Mouse (Mus musculus): ENCODE data around the gene Proz. TPM values are rescaled to one million over a fixed set of nuclear protein-coding genes. Genes with fewer than 3 reads are reported as not detected.
"Not testable (repeated sequence)": the region's sequence is repeated elsewhere in the genome, so short reads cannot be mapped to it uniquely, and the experiment has no call there.

The Proz gene
- polyA plus RNA-seq, 1 experiment from 2014 or later, result 53.4 TPM

DNA sequence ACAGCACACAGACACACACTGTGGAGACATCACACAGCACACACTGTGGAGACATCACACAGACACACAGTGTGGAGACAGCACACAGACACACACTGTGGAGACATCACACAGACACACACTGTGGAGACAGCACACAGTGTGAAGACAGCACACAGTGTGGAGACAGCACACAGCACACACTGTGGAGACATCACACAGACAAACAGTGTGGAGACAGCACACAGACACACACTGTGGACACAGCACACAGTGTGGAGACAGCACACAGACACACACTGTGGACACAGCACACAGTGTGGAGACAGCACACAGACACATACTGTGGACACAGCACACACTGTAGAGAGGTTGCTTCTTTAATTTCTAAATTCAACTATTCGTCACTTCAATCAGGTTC, 14.9 kb downstream of the Proz start:
- not testable (repeated sequence) for H3K9me3 ChIP-seq (replicated peaks; ENCODE audit: control insufficient read depth, low read length); H3K4me3 ChIP-seq (ENCODE audit: low read depth, low read length); H3K27ac ChIP-seq (ENCODE audit: low read length); H3K9ac ChIP-seq (ENCODE audit: low read depth, low read length); H3K4me1 ChIP-seq (ENCODE audit: control insufficient read depth, low read depth, low read length); ATAC-seq (ENCODE audit: low read depth); H3K27me3 ChIP-seq (ENCODE audit: control insufficient read depth, insufficient read depth, low read depth, low read length); H3K4me2 ChIP-seq (ENCODE audit: low read depth, low read length)
- WGBS (ENCODE audit: insufficient replicate concordance), result 75% methylated on average over 1 of the region's 1 CpGs
- peaks cover 26% of the 10 kb centered on the region for H3K36me3 ChIP-seq (ENCODE audit: control insufficient read depth, insufficient read depth)

DNA sequence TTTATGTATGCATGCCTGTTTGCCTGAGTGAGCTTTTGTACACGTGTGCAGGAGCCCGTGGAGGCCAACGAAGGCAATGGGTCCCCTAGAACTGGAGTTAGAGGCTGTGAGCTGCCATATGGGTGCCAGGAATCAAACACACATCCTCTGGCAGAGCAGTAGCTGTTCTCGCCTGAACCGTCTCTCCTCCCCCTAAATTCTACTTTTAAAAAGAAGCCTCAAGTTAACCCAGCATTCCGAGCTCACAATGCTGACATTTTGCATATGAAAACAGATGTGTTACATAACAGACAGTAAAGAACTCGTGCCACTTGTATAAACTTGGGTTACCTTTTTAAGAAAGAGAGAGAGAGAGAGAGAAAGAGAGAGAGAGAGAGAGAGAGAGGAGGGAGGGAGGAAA, 16.8 kb downstream of the Proz start:
- Histone ChIP-seq H3K4me1 (ENCODE audit: control insufficient read depth, low read depth, low read length) (no peaks in the 10 kb centered on the region; the same call in none of the 2 replicates), H3K27ac (ENCODE audit: low read length) (no peak overlapping the region), H3K4me2 (ENCODE audit: low read depth, low read length) (no peak overlapping the region), H3K36me3 (ENCODE audit: control insufficient read depth, insufficient read depth) (peaks cover 33% of the 10 kb centered on the region), H3K4me3 (ENCODE audit: low read depth, low read length) (no peak overlapping the region), H3K27me3 (ENCODE audit: control insufficient read depth, insufficient read depth, low read depth, low read length) (no peaks in the 10 kb centered on the region), H3K9me3 (replicated peaks; ENCODE audit: control insufficient read depth, low read length) (no peaks in the 10 kb centered on the region), H3K9ac (ENCODE audit: low read depth, low read length) (no peak overlapping the region)
- ATAC-seq (ENCODE audit: low read depth), result no peak
- WGBS (ENCODE audit: insufficient replicate concordance), result 75% methylated on average over 7 of the region's 7 CpGs

DNA sequence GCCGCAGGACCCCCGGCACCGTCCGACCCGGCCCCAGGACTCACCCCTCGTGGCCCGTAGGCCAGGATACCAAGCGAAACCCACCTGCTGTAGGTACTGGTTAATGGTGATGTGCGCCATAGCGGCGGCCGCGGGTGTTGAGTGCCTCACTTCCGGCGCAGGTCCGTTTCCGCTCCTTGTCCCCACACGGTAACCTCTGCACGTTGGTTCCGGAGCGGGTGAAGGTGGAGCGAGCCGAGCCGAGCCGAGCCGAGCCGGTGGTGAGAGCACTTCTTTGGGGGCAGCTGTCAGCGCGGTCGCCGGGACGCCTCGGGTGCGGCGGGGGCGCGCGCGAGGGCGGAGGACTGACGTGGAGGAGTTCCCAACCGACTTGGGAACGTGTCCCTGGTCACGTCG, 44.0 kb downstream of the Proz start:
- H3K4me1 ChIP-seq (ENCODE audit: control insufficient read depth, low read depth, low read length), result peaks cover 40% of the 10 kb centered on the region
- ATAC-seq (ENCODE audit: low read depth), result peak; percentile 56
- H3K4me2 ChIP-seq (ENCODE audit: low read depth, low read length), result peak overlapping the region; percentile 100
- peak overlapping the region; percentile 96 for H3K9ac ChIP-seq (ENCODE audit: low read depth, low read length)
- H3K4me3 ChIP-seq (ENCODE audit: low read depth, low read length), result peak overlapping the region; percentile 99
- peaks cover 11% of the 10 kb centered on the region for H3K36me3 ChIP-seq (ENCODE audit: control insufficient read depth, insufficient read depth)
- H3K9me3 ChIP-seq (replicated peaks; ENCODE audit: control insufficient read depth, low read length), result no peaks in the 10 kb centered on the region
- H3K27me3 ChIP-seq (ENCODE audit: control insufficient read depth, insufficient read depth, low read depth, low read length), result no peaks in the 10 kb centered on the region
- peak overlapping the region; percentile 95 for H3K27ac ChIP-seq (ENCODE audit: low read length)
- under 1% methylated on average over 40 of the region's 45 CpGs for WGBS (ENCODE audit: insufficient replicate concordance)

DNA sequence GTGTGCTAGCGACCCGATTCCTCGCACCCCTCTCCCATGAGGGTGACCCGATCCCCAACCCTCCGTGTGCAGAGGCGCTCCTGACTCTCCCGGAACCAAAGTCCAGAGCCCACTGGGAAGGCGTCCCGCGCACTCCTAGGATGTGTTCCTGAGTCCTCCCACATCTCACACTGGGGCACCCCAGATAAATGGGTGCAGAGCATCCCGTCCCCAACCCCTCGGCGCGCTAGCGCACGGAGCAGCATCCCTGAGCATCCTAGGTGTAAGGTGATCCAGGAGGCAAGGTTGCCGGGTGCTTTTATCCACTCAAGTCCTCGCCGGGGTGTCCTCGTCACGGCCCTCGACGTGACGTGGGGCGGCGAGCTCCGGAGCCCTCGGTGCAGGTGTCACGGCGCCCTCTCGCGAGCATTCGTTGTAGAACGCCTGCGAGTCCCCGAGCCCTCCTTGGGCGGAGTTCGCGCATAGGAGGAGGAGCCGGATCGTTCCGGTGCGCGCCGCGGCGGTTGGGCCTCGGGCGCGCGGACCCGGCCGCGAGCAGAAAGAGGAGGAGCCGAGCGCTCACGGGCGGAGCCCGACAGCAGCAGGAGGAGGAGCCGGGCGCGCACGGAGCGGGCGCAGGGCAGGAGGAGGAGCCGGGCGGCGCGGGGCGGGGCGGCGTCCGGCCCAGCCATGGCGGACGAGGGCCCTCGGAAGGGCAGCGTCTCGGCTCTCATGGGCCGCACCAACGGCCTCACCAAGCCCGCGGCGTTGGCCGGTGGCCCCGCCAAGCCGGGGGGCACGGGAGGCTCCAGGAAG, 44.6 kb downstream of the Proz start, which contains the start of the genes Pcid2 and Cul4a:
Gene Pcid2, minus strand, starts transcription at position 373 of the 795 bp plus-strand sequence.
Gene Cul4a, plus strand, starts transcription at position 535 of the 795 bp plus-strand sequence.
- H3K27me3 ChIP-seq (ENCODE audit: control insufficient read depth, insufficient read depth, low read depth, low read length), result no peaks in the 10 kb centered on the region
- H3K9me3 ChIP-seq (replicated peaks; ENCODE audit: control insufficient read depth, low read length), result no peaks in the 10 kb centered on the region
- H3K9ac ChIP-seq (ENCODE audit: low read depth, low read length), result peak within 1 kb of the TSS; percentile 99
- peak within 1 kb of the TSS; percentile 99 for H3K4me3 ChIP-seq (ENCODE audit: low read depth, low read length)
- H3K27ac ChIP-seq (ENCODE audit: low read length), result peak within 1 kb of the TSS; percentile 95
- peak within 1 kb of the TSS; percentile 100 for H3K4me2 ChIP-seq (ENCODE audit: low read depth, low read length)
- WGBS (ENCODE audit: insufficient replicate concordance), result 0% methylated on average over 72 of the region's 87 CpGs
- H3K4me1 ChIP-seq (ENCODE audit: control insufficient read depth, low read depth, low read length), result peaks cover 45% of the 10 kb centered on the region
- ATAC-seq (ENCODE audit: low read depth), result peak; percentile 87
- H3K36me3 ChIP-seq (ENCODE audit: control insufficient read depth, insufficient read depth), result peaks cover 6% of the 10 kb centered on the region

DNA sequence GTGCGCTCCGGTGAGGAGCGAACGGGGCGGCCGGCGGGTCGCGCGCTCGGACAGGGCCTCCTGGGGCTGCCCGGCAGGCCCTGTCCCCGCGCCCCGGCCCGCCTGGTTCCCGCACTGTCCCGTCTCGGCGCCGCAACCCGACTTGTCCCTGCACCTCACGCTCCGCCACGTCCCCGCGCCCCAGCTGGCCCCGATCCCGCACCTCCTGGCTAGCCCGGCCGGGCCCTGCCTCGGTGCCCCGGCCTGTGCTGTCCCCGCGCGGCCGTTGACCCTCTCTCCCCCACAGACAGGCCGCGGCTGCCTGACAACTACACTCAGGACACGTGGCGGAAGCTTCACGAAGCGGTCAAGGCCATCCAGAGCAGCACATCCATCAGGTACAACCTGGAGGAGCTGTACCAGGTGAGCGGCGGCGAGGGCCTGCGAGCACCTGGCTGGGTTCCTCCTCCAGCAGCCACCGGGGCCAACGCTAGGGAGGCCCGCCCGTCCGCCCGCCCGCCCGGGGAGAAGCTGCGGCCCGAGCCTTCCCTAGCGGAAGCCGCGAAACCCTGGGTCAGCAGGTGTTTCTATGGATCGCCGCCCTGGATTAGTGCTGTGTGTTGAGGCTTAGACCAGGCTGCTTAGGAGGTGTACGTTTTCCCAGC, 45.3 kb downstream of the Proz start:
- H3K36me3 ChIP-seq (ENCODE audit: control insufficient read depth, insufficient read depth), result peaks cover 6% of the 10 kb centered on the region
- peaks cover 47% of the 10 kb centered on the region for H3K4me1 ChIP-seq (ENCODE audit: control insufficient read depth, low read depth, low read length)
- no peaks in the 10 kb centered on the region for H3K27me3 ChIP-seq (ENCODE audit: control insufficient read depth, insufficient read depth, low read depth, low read length)
- peak overlapping the region; percentile 89 for H3K27ac ChIP-seq (ENCODE audit: low read length)
- peak overlapping the region; percentile 99 for H3K9ac ChIP-seq (ENCODE audit: low read depth, low read length)
- peak; percentile 30 for ATAC-seq (ENCODE audit: low read depth)
- peak overlapping the region; percentile 98 for H3K4me3 ChIP-seq (ENCODE audit: low read depth, low read length)
- no peaks in the 10 kb centered on the region for H3K9me3 ChIP-seq (replicated peaks; ENCODE audit: control insufficient read depth, low read length)
- H3K4me2 ChIP-seq (ENCODE audit: low read depth, low read length), result peak overlapping the region; percentile 71
- under 1% methylated on average over 52 of the region's 63 CpGs for WGBS (ENCODE audit: insufficient replicate concordance)

DNA sequence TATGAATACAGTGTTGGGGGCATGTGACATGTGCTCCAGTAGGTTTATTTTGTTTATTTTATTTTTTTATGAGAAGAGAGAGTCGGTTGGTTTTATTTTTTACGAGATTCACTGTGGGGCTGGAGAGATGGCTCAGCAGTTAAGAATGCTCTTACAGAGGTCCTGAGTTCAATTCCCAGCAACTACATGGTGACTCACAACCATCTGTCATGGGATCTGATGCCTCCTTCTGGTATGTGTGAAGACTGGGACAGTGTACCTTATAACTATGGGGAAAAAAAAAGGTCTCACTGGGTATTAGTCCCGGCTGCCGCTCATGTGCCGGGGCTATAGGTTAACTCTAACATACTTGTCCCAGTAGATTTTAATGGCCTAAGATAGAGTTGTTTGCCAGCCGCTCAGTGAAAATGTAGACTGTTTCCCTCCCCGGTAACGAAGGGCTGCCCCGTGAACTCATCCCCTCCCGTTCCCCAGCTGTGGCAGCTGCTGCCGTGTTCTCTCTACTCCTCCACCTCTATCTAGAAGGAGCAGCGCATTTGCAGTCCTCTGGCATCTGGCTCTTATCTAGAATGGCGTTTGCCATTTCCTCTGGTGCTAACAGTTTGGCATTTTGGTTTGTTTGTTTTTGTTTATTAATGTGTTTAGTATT, 47.4 kb downstream of the Proz start:
- H3K4me2 ChIP-seq (ENCODE audit: low read depth, low read length), result peak overlapping the region; percentile 71
- 33% methylated on average over 13 of the region's 13 CpGs for WGBS (ENCODE audit: insufficient replicate concordance)
- H3K4me3 ChIP-seq (ENCODE audit: low read depth, low read length), result peak overlapping the region; percentile 98

DNA sequence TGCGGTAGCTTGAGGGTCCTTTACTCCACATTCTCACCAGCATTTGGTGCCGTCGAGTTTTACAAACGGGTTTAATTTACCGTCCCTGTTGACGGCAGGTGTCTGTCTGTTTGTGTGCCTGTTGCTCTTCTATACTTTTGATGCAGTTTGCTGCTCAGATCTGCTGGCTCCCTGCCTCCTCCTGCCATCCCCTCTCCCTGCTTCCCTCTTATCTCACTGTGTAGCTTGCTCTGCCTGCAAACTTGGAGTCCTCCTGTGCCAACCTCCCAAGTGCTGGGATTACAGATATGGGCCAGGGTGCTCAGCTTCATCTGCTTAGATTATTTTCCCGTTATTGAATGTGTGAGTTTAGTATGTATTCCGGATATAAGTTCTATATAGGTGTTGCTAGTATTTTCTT, 48.3 kb downstream of the Proz start:
- Histone ChIP-seq H3K9ac (ENCODE audit: low read depth, low read length) (peak overlapping the region; percentile 99), H3K27ac (ENCODE audit: low read length) (peak overlapping the region; percentile 98), H3K4me2 (ENCODE audit: low read depth, low read length) (peak overlapping the region; percentile 71), H3K9me3 (replicated peaks; ENCODE audit: control insufficient read depth, low read length) (no peaks in the 10 kb centered on the region), H3K36me3 (ENCODE audit: control insufficient read depth, insufficient read depth) (peaks cover 13% of the 10 kb centered on the region), H3K4me1 (ENCODE audit: control insufficient read depth, low read depth, low read length) (peaks cover 42% of the 10 kb centered on the region), H3K4me3 (ENCODE audit: low read depth, low read length) (peak overlapping the region; percentile 98), H3K27me3 (ENCODE audit: control insufficient read depth, insufficient read depth, low read depth, low read length) (no peaks in the 10 kb centered on the region)
- peak; percentile 28 for ATAC-seq (ENCODE audit: low read depth)
- WGBS (ENCODE audit: insufficient replicate concordance), result 37% methylated on average over 8 of the region's 8 CpGs

More for the DNA sequence above, 47.4 kb downstream of the Proz start:
- peak overlapping the region; percentile 99 for H3K9ac ChIP-seq (ENCODE audit: low read depth, low read length)
- no peaks in the 10 kb centered on the region for H3K27me3 ChIP-seq (ENCODE audit: control insufficient read depth, insufficient read depth, low read depth, low read length)
- peaks cover 47% of the 10 kb centered on the region for H3K4me1 ChIP-seq (ENCODE audit: control insufficient read depth, low read depth, low read length)
- H3K27ac ChIP-seq (ENCODE audit: low read length), result peak overlapping the region; percentile 98
- peaks cover 6% of the 10 kb centered on the region for H3K36me3 ChIP-seq (ENCODE audit: control insufficient read depth, insufficient read depth)
- no peaks in the 10 kb centered on the region for H3K9me3 ChIP-seq (replicated peaks; ENCODE audit: control insufficient read depth, low read length)
- ATAC-seq (ENCODE audit: low read depth), result peak; percentile 35

DNA sequence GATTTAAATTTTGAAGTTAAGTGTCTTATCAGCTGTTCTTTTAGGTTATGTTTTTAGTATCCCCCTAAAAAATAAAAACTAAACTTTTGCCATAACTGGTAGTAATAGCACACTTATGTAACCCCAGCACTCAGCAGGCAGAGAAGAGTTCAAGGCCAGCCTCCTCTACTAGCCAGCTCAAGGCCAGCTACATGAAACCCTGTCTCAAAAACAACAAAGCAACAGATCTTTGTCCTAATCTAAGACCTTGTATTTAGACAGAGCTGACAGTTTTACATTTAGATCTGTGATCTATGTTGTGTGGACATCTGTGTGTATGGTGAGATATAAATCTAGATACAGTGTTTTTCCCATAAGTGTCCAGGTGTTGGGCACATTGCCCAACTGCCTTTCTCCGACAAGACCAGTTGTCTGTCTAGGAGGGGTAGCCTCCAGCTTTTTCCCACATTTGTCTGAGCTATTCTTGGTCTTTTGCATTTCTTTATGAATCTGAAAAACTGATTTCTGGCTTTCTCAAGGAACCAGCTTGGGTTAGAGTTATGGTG, 48.8 kb downstream of the Proz start:
- Histone ChIP-seq H3K36me3 (ENCODE audit: control insufficient read depth, insufficient read depth) (peaks cover 13% of the 10 kb centered on the region), H3K4me2 (ENCODE audit: low read depth, low read length) (peak overlapping the region; percentile 71), H3K27ac (ENCODE audit: low read length) (peak overlapping the region; percentile 98), H3K9ac (ENCODE audit: low read depth, low read length) (peak overlapping the region; percentile 22; the same call in 1 of the 2 replicates), H3K4me1 (ENCODE audit: control insufficient read depth, low read depth, low read length) (peaks cover 39% of the 10 kb centered on the region), H3K4me3 (ENCODE audit: low read depth, low read length) (peak overlapping the region; percentile 37), H3K9me3 (replicated peaks; ENCODE audit: control insufficient read depth, low read length) (no peaks in the 10 kb centered on the region), H3K27me3 (ENCODE audit: control insufficient read depth, insufficient read depth, low read depth, low read length) (no peaks in the 10 kb centered on the region)
- no peak for ATAC-seq (ENCODE audit: low read depth)
- WGBS (ENCODE audit: insufficient replicate concordance), result 27% methylated on average over 1 of the region's 1 CpGs

Measured in liver, embryonic 16.5 days (tissue).